Mouse (Mus musculus) stomach, postnatal 0 days (tissue): ENCODE results near the gene Creg2.

Source experiments
- CTCF ChIP-seq: IDR thresholded peaks from 2 replicates; pipeline ENCODE4 v1.5.1; 2016; ENCODE audit warnings: antibody characterized with exemption, low read depth, mild to moderate bottlenecking, moderate library complexity
- EP300 ChIP-seq: optimal IDR thresholded peaks from 2 replicates; pipeline ENCODE3; 2016; ENCODE audit warnings: antibody characterized with exemption

GRCm38 (mm10) chr1:39681638-39682037 lies 30.4 kb upstream of the Creg2 start:
- TF ChIP-seq EP300 (no peak), CTCF (no peak)
